Mouse (Mus musculus) neural tube, embryonic 12.5 days (tissue): ENCODE data around the gene Gse1. TPM values are rescaled to one million over a fixed set of nuclear protein-coding genes. Genes with fewer than 3 reads are reported as not detected.

Experiments
- ATAC-seq: fragments of 200-750 bp; cut with Nextera tagmentation; 2 replicates; pipeline ENCODE4 v1.8.0; 2017; ENCODE audit warnings: low read depth, mild to moderate bottlenecking, moderate TSS enrichment, moderate library complexity; ENCODE audit not compliant: low FRiP score
- H3K27ac ChIP-seq: fragments of 300-500 bp; sonication (generic); 2 replicates; pipeline ENCODE4 v1.5.1; 2016
- H3K27me3 ChIP-seq: fragments of 300-500 bp; sonication (generic); replicated peaks from 2 replicates; pipeline ENCODE4 v1.6.1; 2016; ENCODE audit warnings: mild to moderate bottlenecking
- H3K36me3 ChIP-seq: fragments of 300-500 bp; sonication (generic); 2 replicates; pipeline ENCODE4 v1.6.1; 2016; ENCODE audit warnings: mild to moderate bottlenecking
- H3K4me1 ChIP-seq: fragments of 300-500 bp; sonication (generic); 2 replicates; pipeline ENCODE4 v1.6.1; 2016
- H3K4me2 ChIP-seq: fragments of 300-500 bp; sonication (generic); replicated peaks from 2 replicates; pipeline ENCODE4 v1.6.1; 2016; ENCODE audit warnings: mild to moderate bottlenecking
- H3K4me3 ChIP-seq: fragments of 300-500 bp; sonication (generic); 2 replicates; pipeline ENCODE4 v1.5.1; 2016
- H3K9ac ChIP-seq: fragments of 300-500 bp; sonication (generic); 2 replicates; pipeline ENCODE4 v1.6.1; 2016; ENCODE audit warnings: mild to moderate bottlenecking
- H3K9me3 ChIP-seq: fragments of 300-500 bp; sonication (generic); 2 replicates; pipeline ENCODE4 v1.6.1; 2016; ENCODE audit warnings: mild to moderate bottlenecking
- WGBS: fragments of 180-500 bp; shearing (Covaris S2); methylation state at CpG from one replicate; pipeline ENCODE4 v1.1.7; 2016; 5-methylcytosine and 5-hydroxymethylcytosine counted together
- polyA plus RNA-seq: library from polyadenylated mRNA; unstranded; fragments of >200 nt; fragmentation: Nextera tagmentation; extraction: Ambion mirVana; gene quantifications from 2 replicates; pipeline ENCODE4 v1.2.1, GENCODE M21; 2016

Gene Gse1
- polyA plus RNA-seq, 1 experiment from 2014 or later, result 26.0 TPM

GRCm38 (mm10) chr8:120513145-120513544 lies 284.9 kb downstream of the Gse1 start:
- Histone ChIP-seq H3K9ac (peak overlapping the region; percentile 36; the same call in 1 of the 2 replicates), H3K4me3 (no peak overlapping the region), H3K36me3 (no peaks in the 10 kb centered on the region), H3K4me2 (peak overlapping the region; percentile 39), H3K27me3 (no peaks in the 10 kb centered on the region), H3K9me3 (no peaks in the 10 kb centered on the region), H3K4me1 (peaks cover 100% of the 10 kb centered on the region), H3K27ac (peak overlapping the region; percentile 60)
- no peak for ATAC-seq
- WGBS, result 25% methylated on average over 6 of the region's 6 CpGs

DNA sequence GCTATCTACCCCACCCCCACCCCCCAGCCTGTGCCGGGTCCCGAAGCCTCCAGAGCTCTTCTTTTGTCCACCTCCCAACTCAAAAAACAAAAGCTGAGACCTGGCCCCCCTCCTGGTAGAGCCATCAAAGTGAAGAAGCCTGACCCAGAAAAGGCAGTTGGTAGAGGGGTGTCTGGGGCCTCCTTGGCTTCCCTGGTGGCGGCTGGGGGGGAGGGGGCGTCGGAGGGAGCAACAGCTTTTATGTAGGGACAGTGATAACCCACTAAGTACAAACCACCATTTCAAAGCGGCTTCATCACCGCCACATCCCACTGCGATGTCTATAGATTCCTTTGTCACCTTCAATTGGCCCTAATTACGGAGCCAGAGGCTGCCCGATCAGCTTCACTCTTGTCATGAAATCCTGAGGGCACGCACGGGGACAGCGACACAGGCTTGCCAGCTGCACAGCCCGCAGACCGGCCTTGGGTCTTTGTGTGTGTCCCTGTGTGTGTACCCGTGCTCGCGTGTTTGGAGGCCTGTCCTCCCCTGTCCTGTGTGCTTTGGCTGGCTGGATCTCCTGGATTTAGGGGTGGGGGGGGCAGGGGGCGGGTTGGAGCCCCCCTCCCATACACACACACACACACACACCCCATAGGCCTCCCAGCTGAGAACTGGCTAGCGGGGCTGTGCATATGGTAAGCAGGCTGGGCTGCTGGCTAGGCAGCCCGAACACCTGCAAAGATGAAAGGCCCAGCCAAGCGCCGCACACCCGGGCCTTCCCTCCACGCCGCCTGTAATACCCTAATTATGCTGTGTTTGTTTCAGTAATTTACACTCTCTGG lies 285.6 kb downstream of the Gse1 start:
- Histone ChIP-seq H3K4me2 (peak overlapping the region; percentile 39), H3K4me1 (peaks cover 100% of the 10 kb centered on the region), H3K9me3 (no peaks in the 10 kb centered on the region), H3K4me3 (no peak overlapping the region), H3K27me3 (no peaks in the 10 kb centered on the region), H3K9ac (peak overlapping the region; percentile 36; the same call in 1 of the 2 replicates), H3K27ac (peak overlapping the region; percentile 60), H3K36me3 (no peaks in the 10 kb centered on the region)
- ATAC-seq, result peak; percentile 60
- 4% methylated on average over 26 of the region's 26 CpGs for WGBS

- Histone ChIP-seq H3K9ac (no peak overlapping the region), H3K36me3 (no peaks in the 10 kb centered on the region), H3K9me3 (no peaks in the 10 kb centered on the region), H3K4me2 (0 out of 2 replicates have a peak overlapping the region, but pooled peaks have one; percentile 5), H3K4me1 (peaks cover 100% of the 10 kb centered on the region), H3K27ac (no peak overlapping the region), H3K27me3 (no peaks in the 10 kb centered on the region), H3K4me3 (no peak overlapping the region)
- 79% methylated on average over 2 of the region's 2 CpGs for WGBS
- no peak for ATAC-seq
Observed at GRCm38 (mm10) chr8:120515214-120515613, 287.0 kb downstream of the Gse1 start.

DNA sequence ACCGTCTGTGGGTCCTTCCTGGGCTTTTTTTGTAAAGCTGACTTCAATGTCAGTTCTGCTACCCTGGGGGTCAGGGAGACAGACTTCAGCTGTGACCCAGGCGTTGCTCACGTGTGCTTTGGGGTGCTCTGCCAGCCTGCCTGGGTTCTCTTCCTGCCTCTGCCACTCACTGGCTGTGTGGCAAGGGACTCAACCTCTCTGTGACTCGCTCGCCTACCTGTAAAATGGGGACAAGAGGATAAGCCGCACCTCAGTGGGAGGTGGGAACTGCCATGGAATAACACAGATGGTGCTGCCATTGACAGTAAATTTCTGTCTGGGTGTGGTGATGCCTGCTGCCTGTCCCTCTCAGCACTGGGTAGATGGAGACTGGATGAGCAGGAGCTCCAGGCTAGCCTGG lies 287.4 kb downstream of the Gse1 start:
- WGBS, result 83% methylated on average over 6 of the region's 6 CpGs
- Histone ChIP-seq H3K4me2 (no peak overlapping the region), H3K9ac (no peak overlapping the region), H3K27me3 (no peaks in the 10 kb centered on the region), H3K36me3 (no peaks in the 10 kb centered on the region), H3K9me3 (no peaks in the 10 kb centered on the region), H3K4me1 (peaks cover 100% of the 10 kb centered on the region), H3K4me3 (no peak overlapping the region), H3K27ac (no peak overlapping the region)
- ATAC-seq, result no peak

DNA sequence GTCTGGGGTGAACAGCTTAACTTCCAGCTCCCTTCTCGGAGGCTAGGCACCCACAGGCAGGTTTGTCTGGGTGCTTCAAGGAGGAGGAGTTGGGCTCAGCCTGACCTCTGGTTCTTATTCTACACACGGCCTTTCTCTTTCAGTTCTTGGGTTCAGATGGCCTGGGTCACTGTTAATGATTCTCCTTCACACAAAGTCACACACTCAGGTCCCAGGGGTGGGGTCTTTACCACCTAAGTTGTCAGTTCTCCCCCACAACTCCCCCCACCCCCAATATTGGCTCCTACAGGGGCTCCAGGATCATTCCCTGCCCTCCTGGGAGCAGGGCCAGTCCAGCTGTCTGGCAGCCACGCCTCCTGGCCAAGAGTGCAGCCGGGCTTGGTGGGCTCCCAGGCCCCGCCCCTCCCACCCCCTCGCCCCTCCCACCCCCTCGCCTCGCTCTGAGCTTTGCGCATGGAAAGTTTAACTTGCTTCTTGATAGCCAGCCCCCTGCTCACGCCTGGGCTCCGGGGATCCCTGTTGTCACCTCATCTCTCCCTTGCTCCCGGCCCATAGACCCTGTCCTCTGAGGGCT lies 288.0 kb downstream of the Gse1 start:
- Histone ChIP-seq H3K4me2 (peak overlapping the region; percentile 29), H3K27me3 (no peaks in the 10 kb centered on the region), H3K36me3 (no peaks in the 10 kb centered on the region), H3K9ac (no peak overlapping the region), H3K27ac (peak overlapping the region; percentile 62), H3K4me3 (no peak overlapping the region), H3K4me1 (peaks cover 100% of the 10 kb centered on the region), H3K9me3 (no peaks in the 10 kb centered on the region)
- no peak for ATAC-seq
- WGBS, result 4% methylated on average over 12 of the region's 12 CpGs

- no peaks in the 10 kb centered on the region for H3K27me3 ChIP-seq
- 21% methylated on average over 11 of the region's 11 CpGs for WGBS
- no peak for ATAC-seq
- peak overlapping the region; percentile 29 for H3K4me2 ChIP-seq
- peak overlapping the region; percentile 42; the same call in 1 of the 2 replicates for H3K27ac ChIP-seq
- 0 out of 2 replicates have a peak overlapping the region, but pooled peaks have one; percentile 10 for H3K9ac ChIP-seq
- H3K9me3 ChIP-seq, result no peaks in the 10 kb centered on the region
- H3K36me3 ChIP-seq, result no peaks in the 10 kb centered on the region
- no peak overlapping the region for H3K4me3 ChIP-seq
- H3K4me1 ChIP-seq, result peaks cover 99% of the 10 kb centered on the region
Observed at GRCm38 (mm10) chr8:120517666-120518410, 289.6 kb downstream of the Gse1 start.

- Histone ChIP-seq H3K4me1 (peaks cover 99% of the 10 kb centered on the region), H3K4me2 (peak overlapping the region; percentile 2; the same call in 1 of the 2 replicates), H3K36me3 (no peaks in the 10 kb centered on the region), H3K9ac (no peak overlapping the region), H3K4me3 (no peak overlapping the region), H3K9me3 (no peaks in the 10 kb centered on the region), H3K27me3 (no peaks in the 10 kb centered on the region), H3K27ac (peak overlapping the region; percentile 42; the same call in 1 of the 2 replicates)
- WGBS, result 57% methylated on average over 14 of the region's 14 CpGs
- no peak for ATAC-seq
Observed at GRCm38 (mm10) chr8:120518736-120519534, 290.7 kb downstream of the Gse1 start.

- WGBS, result 67% methylated on average over 15 of the region's 15 CpGs
- Histone ChIP-seq H3K36me3 (no peaks in the 10 kb centered on the region), H3K4me3 (no peak overlapping the region), H3K4me1 (peaks cover 99% of the 10 kb centered on the region), H3K9ac (peak overlapping the region; percentile 41), H3K27ac (peak overlapping the region; percentile 60), H3K4me2 (peak overlapping the region; percentile 40), H3K27me3 (no peaks in the 10 kb centered on the region), H3K9me3 (no peaks in the 10 kb centered on the region)
- ATAC-seq, result 0 out of 2 replicates have a peak, but pooled peaks have one; percentile 1
Observed at GRCm38 (mm10) chr8:120520287-120520686, 292.0 kb downstream of the Gse1 start.

- Histone ChIP-seq H3K27ac (peak overlapping the region; percentile 79), H3K4me2 (peak overlapping the region; percentile 40), H3K9ac (peak overlapping the region; percentile 41), H3K9me3 (no peaks in the 10 kb centered on the region), H3K27me3 (no peaks in the 10 kb centered on the region), H3K36me3 (no peaks in the 10 kb centered on the region), H3K4me3 (no peak overlapping the region), H3K4me1 (peaks cover 99% of the 10 kb centered on the region)
- ATAC-seq, result peak; percentile 81
- 12% methylated on average over 20 of the region's 20 CpGs for WGBS
Observed at GRCm38 (mm10) chr8:120520707-120521590, 292.7 kb downstream of the Gse1 start.

GRCm38 (mm10) chr8:120521591-120521965 lies 293.3 kb downstream of the Gse1 start:
- 49% methylated on average over 7 of the region's 7 CpGs for WGBS
- ATAC-seq, result no peak
- Histone ChIP-seq H3K4me1 (peaks cover 99% of the 10 kb centered on the region), H3K9ac (peak overlapping the region; percentile 41; the same call in 1 of the 2 replicates), H3K27ac (peak overlapping the region; percentile 79), H3K36me3 (no peaks in the 10 kb centered on the region), H3K4me2 (peak overlapping the region; percentile 40), H3K27me3 (no peaks in the 10 kb centered on the region), H3K4me3 (no peak overlapping the region), H3K9me3 (no peaks in the 10 kb centered on the region)

DNA sequence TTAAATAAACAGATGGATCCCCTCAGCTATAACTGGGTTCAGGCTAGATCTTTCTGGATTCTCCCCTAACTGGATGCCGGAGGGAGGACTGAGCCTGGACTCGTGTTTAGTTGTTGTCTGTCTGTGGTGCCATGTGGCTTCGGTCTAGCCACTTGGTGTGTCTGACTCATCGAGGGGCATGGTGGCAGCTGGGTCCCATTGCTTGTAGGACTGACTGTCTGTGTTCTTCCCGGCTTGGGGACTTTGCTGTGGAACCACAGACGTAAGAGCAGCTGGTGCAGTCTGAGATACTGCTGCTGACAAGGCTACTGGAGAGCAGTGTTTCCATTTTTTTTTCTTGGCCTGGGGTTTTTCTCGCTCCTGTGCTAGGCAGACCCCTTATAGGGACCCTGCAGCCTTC lies 295.4 kb downstream of the Gse1 start:
- Histone ChIP-seq H3K36me3 (no peaks in the 10 kb centered on the region), H3K4me3 (no peak overlapping the region), H3K27ac (peak overlapping the region; percentile 3; the same call in 1 of the 2 replicates), H3K27me3 (no peaks in the 10 kb centered on the region), H3K9ac (no peak overlapping the region), H3K4me1 (peaks cover 99% of the 10 kb centered on the region), H3K9me3 (no peaks in the 10 kb centered on the region), H3K4me2 (no peak overlapping the region)
- WGBS, result 61% methylated on average over 7 of the region's 7 CpGs
- ATAC-seq, result no peak
